Comparison of ENCODE assay signal across 14 mouse cellular contexts in the genomic region with DNA sequence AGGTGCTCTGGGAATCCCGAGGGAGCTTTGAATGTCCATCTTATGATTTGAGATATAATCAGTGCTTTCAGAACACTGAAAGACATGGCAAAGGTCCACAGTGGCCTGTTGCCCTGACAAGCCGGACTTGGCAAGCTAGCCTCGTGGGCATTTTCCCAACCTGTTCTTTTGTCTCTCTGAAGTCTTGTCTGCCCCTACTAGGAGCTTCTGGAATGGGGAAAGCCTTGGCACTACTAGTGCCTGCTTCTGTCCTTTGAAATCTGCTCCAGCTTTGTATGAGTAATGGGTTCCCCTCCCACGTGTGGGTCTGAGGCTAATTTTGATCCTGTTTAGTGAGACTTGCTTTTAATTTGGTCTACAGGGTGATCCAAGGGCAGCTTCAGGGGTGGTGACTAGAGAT.
DNase-seq lines count a peak whose midpoint lies in the region; ATAC-seq and TF ChIP-seq lines count a peak whose summit lies in the region.
"Had no signal": no experiment of that assay in that cellular context is flagged by ENCODE, and none has a peak within 500 bp of the region (broad histone marks: within the 10 kb centered on the region; RNA-seq: fewer than 3 reads in every experiment).

No protein-coding gene starts in this region.

- H3K4me3 ChIP-seq in hindbrain, embryonic 16.5 days (ENCODE audit: low read length), result no peak overlapping the region
- H3K4me3 ChIP-seq in hindbrain, embryonic 11.5 days (ENCODE audit: low read depth, low read length), result no peak overlapping the region
- H3K4me3 ChIP-seq: embryonic facial prominence, embryonic 10.5 days; heart, embryonic 13.5 days; limb, embryonic 12.5 days had no signal

- TF ChIP-seq CTCF in brain, embryonic 14.5 days (IDR thresholded peaks at IDR 0.05; ENCODE audit: borderline replicate concordance, extremely low read depth, insufficient read depth, insufficient read length), result no peak

- no peaks in the 10 kb centered on the region for H3K36me3 ChIP-seq in hindbrain, embryonic 16.5 days (ENCODE audit: control insufficient read depth, insufficient read depth, low read length)
- H3K36me3 ChIP-seq in hindbrain, embryonic 11.5 days (ENCODE audit: control insufficient read depth, insufficient read depth, low read length), result no peaks in the 10 kb centered on the region
- H3K36me3 ChIP-seq: embryonic facial prominence, embryonic 10.5 days; heart, embryonic 13.5 days; limb, embryonic 12.5 days had no signal

- no peak overlapping the region for H3K9ac ChIP-seq in hindbrain, embryonic 16.5 days (ENCODE audit: low read depth, low read length)
- no peak overlapping the region for H3K9ac ChIP-seq in hindbrain, embryonic 11.5 days (ENCODE audit: low read depth, low read length)
- H3K9ac ChIP-seq: heart, embryonic 13.5 days; limb, embryonic 12.5 days; liver, postnatal 0 days had no signal

- intact Hi-C loops in heart, postnatal 14 days (cut with DNase I), result no loop called here

- no peak for TF ChIP-seq POLR2A in brain, embryonic 14.5 days (IDR thresholded peaks at IDR 0.05; ENCODE audit: borderline replicate concordance, extremely low read depth, insufficient read depth, insufficient read length, poor library complexity, severe bottlenecking)

- DNase-seq in adrenal gland, postnatal 10 days, result peak; percentile 37
- no peak for DNase-seq in adrenal gland, postnatal 36 days
- DNase-seq in hindbrain, embryonic 11.5 days (ENCODE audit: low spot score), result no peak
- peak; percentile 77 for DNase-seq in brain, embryonic 14.5 days (ENCODE audit: low read depth)
- DNase-seq in layer of hippocampus, adult 9-10 months (ENCODE audit: low spot score), result peak; percentile 10
- DNase-seq in heart, postnatal 14 days, result no peak
- no peak for DNase-seq in lung, adult 18-20 months
- DNase-seq: kidney, postnatal 36 days; liver, postnatal 0 days; retina, postnatal 1 day had no signal

- WGBS in hindbrain, embryonic 16.5 days, result 64% methylated on average over 4 of the region's 4 CpGs
- 76% methylated on average over 4 of the region's 4 CpGs for WGBS in hindbrain, embryonic 11.5 days

- H3K27ac ChIP-seq in hindbrain, embryonic 16.5 days (ENCODE audit: low read depth, low read length), result no peak overlapping the region
- no peak overlapping the region for H3K27ac ChIP-seq in hindbrain, embryonic 11.5 days (ENCODE audit: low read depth, low read length)
- H3K27ac ChIP-seq: embryonic facial prominence, embryonic 10.5 days; heart, embryonic 13.5 days; limb, embryonic 12.5 days had no signal

- H3K9me3 ChIP-seq in hindbrain, embryonic 16.5 days (ENCODE audit: control insufficient read depth, low read length), result no peaks in the 10 kb centered on the region
- H3K9me3 ChIP-seq in hindbrain, embryonic 11.5 days (ENCODE audit: control insufficient read depth, low read length), result no peaks in the 10 kb centered on the region
- H3K9me3 ChIP-seq: embryonic facial prominence, embryonic 10.5 days; heart, embryonic 13.5 days; limb, embryonic 12.5 days had no signal

- H3K4me2 ChIP-seq in hindbrain, embryonic 16.5 days (ENCODE audit: low read length), result no peak overlapping the region
- H3K4me2 ChIP-seq in hindbrain, embryonic 11.5 days (replicated peaks; ENCODE audit: low read depth, low read length), result no peak overlapping the region
- H3K4me2 ChIP-seq: heart, embryonic 13.5 days; limb, embryonic 12.5 days had no signal

- peak; percentile 64; the same call in 1 of the 2 replicates for ATAC-seq in hindbrain, embryonic 16.5 days
- no peak for ATAC-seq in hindbrain, embryonic 11.5 days (ENCODE audit: low FRiP score)
- ATAC-seq: liver, postnatal 0 days had no signal

- H3K4me1 ChIP-seq in hindbrain, embryonic 16.5 days (ENCODE audit: control insufficient read depth, insufficient read depth, low read depth, low read length), result no peaks in the 10 kb centered on the region
- no peaks in the 10 kb centered on the region for H3K4me1 ChIP-seq in hindbrain, embryonic 11.5 days (replicated peaks; ENCODE audit: control insufficient read depth, insufficient read depth, low read length)
- H3K4me1 ChIP-seq: heart, embryonic 13.5 days had no signal

- H3K27me3 ChIP-seq in hindbrain, embryonic 16.5 days (replicated peaks; ENCODE audit: control insufficient read depth, insufficient read depth, low read length), result no peaks in the 10 kb centered on the region
- H3K27me3 ChIP-seq in hindbrain, embryonic 11.5 days (ENCODE audit: control insufficient read depth, insufficient read depth, low read length), result no peaks in the 10 kb centered on the region
- H3K27me3 ChIP-seq: heart, embryonic 13.5 days; limb, embryonic 12.5 days had no signal

Comparison
In these comparisons a context has a peak if more than half of its experiments do, and no peak if none do; other contexts are left out.
1. DNase-seq: peak in adrenal gland, postnatal 10 days (single experiment), brain, embryonic 14.5 days (single experiment) and layer of hippocampus, adult 9-10 months (single experiment); none in adrenal gland, postnatal 36 days (0 of 2), hindbrain, embryonic 11.5 days (single experiment), heart, postnatal 14 days (0 of 2) and lung, adult 18-20 months (0 of 2).